Mouse (Mus musculus): ENCODE measurements at regions not wholly inside any gene's neighbourhood (a gene's known extent, or its start where the extent isn't known, plus 50 kb on each side); places are given as distances from the start of the nearest gene placed in this dataset.
"Not testable (repeated sequence)": the region's sequence is repeated elsewhere in the genome, so short reads cannot be mapped to it uniquely, and the experiment has no call there.

GRCm38 (mm10) chr3:137216036-137216435, 124.8 kb upstream of the Emcn start:
- no peak for DNase-seq (ENCODE audit: extremely low spot score in 1 of 2, low spot score in 1 of 2)

DNA sequence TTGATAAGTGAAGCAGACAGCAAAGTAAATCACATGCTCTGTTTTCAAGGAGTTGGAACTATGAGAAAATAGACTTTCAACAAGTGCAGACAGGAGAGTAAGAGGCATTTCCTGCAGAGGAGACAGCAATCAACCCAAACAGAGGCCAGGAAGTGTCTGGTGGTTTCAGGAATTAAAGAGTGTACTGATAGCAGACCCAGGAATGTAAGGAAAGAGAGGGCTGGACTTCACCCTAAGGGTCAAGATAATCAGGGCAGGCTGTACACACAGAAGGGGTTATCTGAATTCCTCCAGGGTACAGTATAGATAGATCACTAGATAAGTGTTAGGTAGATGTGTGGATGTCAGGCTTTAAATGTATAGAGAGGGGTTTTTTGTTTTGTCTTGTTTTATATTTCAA, 123.6 kb upstream of the Emcn start:
- DNase-seq (ENCODE audit: extremely low spot score in 1 of 2, low spot score in 1 of 2), result no peak

DNA sequence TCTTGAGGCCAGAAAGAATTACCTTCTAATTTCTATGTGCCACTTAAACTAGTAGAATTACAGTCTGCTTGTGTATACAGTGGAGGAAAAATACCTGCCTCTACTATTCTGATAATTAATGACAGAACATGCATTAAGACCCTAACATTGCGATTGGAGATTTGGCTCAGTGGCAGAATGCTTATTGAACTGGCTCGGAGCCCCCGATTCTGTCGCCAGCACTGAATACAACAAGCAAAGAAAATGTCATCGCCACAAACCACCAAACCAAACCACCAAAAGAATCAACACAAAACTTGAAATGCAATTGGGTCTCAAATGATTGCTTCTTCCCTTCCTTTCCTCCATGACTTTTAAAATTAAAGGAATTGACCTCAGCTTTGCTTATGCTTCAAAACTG, 122.9 kb upstream of the Emcn start:
- DNase-seq (ENCODE audit: extremely low spot score in 1 of 2, low spot score in 1 of 2), result no peak

DNA sequence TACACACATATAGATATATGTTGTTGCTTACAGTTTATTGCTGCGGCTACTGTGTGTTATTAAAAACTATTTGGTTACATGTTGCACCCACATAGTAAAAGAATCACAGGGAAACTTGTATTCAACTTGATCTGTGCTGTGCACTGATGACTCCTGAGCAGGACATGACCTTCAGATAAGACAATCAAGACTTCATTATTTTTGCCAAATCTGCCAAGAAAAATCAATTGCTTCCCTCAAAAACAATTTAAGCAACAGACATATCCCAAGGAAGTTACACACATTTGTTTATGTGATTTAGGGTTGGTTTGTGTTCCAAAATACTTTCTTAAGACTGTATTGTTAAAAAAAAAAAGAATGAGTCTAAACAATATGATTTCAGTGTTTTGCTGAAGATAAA, 114.7 kb upstream of the Emcn start:
- no peak for DNase-seq (ENCODE audit: extremely low spot score in 1 of 2, low spot score in 1 of 2)

- no peak for DNase-seq (ENCODE audit: extremely low spot score in 1 of 2, low spot score in 1 of 2)
These were observed 113.6 kb upstream of the Emcn start for GRCm38 (mm10) chr3:137227122-137227838.

DNA sequence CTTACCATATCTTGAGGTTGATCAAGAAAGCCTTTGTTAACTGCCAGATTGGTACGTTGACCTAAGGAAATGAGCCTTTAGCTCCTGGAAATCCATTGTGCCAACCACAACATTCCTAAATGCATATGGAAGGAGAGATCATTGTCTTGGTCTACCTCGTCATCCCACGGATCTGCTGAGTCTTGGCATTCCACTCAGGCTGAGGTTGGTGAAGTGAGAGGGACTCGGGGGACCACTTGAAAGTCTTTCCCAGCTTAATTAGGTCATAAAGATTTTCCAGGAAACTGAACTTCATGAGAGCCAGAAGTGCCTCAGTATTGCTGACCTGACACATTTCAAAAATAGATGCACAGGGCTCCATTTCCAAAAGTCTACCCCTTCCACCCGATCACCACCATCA, 112.5 kb upstream of the Emcn start:
- DNase-seq (ENCODE audit: extremely low spot score in 1 of 2, low spot score in 1 of 2), result no peak

GRCm38 (mm10) chr3:137242877-137243276, 98.0 kb upstream of the Emcn start:
- DNase-seq (ENCODE audit: extremely low spot score in 1 of 2, low spot score in 1 of 2), result no peak

GRCm38 (mm10) chr3:137263907-137264306, 77.0 kb upstream of the Emcn start:
- no peak for DNase-seq (ENCODE audit: extremely low spot score in 1 of 2, low spot score in 1 of 2)

GRCm38 (mm10) chr3:137267752-137268151, 73.1 kb upstream of the Emcn start:
- no peak for DNase-seq (ENCODE audit: extremely low spot score in 1 of 2, low spot score in 1 of 2)

GRCm38 (mm10) chr3:137275444-137275843, 65.4 kb upstream of the Emcn start:
- no peak for DNase-seq (ENCODE audit: extremely low spot score in 1 of 2, low spot score in 1 of 2)

DNA sequence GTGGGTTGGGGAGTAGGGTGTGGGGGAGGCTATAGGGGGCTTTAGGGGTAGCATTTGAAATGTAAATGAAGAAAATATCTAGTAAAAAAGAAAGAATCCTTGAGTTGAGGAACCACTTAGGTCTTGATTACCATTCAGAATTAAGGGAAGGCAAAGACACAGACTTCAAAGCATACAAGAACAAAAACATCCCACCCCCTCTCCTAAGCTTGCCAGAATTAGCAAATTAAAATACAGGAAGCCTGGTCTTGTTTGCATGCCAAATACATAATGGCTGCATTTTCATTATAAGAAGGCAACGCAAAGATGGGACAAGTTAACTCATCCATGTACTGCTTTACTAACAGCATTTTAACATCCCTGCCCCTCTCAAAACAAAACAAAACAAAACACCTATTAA, 61.6 kb upstream of the Emcn start:
- DNase-seq (ENCODE audit: extremely low spot score in 1 of 2, low spot score in 1 of 2), result no peak

DNA sequence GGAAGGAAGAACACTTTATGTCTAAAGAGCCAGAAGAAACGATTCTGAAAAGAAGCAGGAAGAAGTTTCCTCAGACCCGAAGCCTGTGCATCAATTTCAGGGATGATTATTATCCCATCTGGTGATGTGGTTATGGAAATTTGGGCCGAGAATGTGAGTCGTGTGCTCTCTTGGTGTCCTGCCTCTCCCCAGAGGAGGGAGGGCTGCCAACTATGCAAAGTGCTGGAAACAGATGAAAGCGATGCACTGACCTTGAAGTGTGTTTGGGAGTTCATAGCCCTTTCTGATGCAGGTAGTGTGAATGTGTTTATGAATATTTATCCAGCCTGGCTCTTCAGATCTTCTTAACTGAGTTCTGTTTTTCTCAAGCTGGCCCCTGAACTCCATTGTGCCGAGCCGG, 59.8 kb upstream of the Emcn start:
- DNase-seq (ENCODE audit: extremely low spot score in 1 of 2, low spot score in 1 of 2), result no peak

DNA sequence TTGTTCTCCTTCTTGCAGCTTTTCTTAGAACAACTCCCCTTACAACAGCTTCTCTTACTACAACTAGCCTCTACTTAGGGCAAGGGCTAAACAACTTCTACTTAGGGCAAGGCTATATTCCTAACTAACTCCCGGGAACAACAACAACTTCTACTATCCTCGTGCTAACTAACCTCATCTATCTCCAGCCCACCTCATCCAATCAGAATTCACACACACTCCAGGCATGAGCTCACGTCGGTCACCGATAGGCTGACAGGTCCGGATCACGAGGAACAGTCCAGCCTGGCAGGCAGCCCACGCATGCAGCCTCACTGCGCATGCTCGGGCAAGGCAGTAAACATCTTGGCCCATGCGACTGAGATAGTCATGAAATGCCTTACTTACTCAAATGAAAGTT, 53.3 kb upstream of the Emcn start:
- DNase-seq (ENCODE audit: extremely low spot score in 1 of 2, low spot score in 1 of 2), result not testable (repeated sequence)

DNA sequence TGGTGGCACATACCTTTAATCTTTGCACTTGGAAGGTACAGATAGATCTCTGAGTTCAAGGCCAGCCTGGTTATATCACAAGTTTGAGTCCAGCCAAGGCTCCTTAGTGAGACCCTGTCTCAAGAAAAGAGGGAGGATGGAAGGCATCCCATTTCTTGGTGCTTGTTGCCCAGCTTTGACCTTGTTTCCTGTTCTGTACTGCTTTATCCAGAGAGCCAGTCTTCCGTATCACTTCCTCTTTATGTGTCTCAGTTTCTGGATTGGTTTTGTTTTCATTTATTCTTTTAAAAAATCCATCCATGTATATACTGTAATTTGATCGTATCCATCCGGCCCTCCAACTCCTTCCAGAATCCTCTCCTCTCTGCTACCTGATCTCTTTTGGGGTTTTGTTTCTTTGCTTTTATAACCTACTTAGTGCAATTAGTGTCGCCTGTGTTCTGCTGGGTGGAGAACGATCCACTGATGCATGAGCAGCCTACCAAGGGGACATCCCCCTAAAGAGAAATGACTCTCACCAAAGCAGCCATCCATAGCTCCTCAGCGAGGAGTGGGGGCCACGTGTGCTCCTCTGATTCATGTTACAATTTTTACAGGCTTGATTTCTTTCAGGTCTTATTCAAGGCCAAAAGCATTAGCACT, 52.4 kb upstream of the Emcn start:
- no peak for DNase-seq (ENCODE audit: extremely low spot score in 1 of 2, low spot score in 1 of 2)

- no peak for DNase-seq (ENCODE audit: extremely low spot score in 1 of 2, low spot score in 1 of 2)
These were observed 51.8 kb upstream of the Emcn start for GRCm38 (mm10) chr3:137288943-137289682.

- DNase-seq (ENCODE audit: extremely low spot score in 1 of 2, low spot score in 1 of 2), result no peak
These were observed 51.2 kb upstream of the Emcn start for GRCm38 (mm10) chr3:137289683-137289984.

Data from layer of hippocampus, postnatal 25 days (tissue).